Mouse (Mus musculus): ENCODE measurements around the gene Armc12.

DNA sequence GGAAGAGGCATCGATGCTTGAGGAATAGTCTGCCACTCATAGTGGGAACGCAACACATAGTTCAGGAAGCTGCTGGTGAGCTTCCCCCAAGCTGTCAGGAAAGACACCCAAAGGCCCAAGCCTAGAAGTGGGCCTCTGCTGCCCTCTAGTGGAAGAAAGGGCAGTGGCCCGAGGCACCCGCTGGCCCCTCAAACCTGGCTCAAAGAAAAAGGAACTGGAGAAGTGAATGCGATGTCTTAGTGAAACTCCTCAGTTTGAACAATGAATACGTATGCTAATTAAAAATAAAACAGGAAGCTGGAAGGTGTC is 2.6 kb upstream of the Armc12 start:
- no peak for TF ChIP-seq GATA1 (IDR thresholded peaks at IDR 0.05; ENCODE audit: low read length)
- no peak for TF ChIP-seq TAL1 (IDR thresholded peaks at IDR 0.05; ENCODE audit: low read length)
